Mouse (Mus musculus): ENCODE data around the gene Olfr770. TPM values are rescaled to one million over a fixed set of nuclear protein-coding genes. Genes with fewer than 3 reads are reported as not detected.
"Not testable (repeated sequence)": the region's sequence is repeated elsewhere in the genome, so short reads cannot be mapped to it uniquely, and the experiment has no call there.

Olfr770 gene
- not detected in 2 replicates for polyA plus RNA-seq (2012; rRNA removed)

DNA sequence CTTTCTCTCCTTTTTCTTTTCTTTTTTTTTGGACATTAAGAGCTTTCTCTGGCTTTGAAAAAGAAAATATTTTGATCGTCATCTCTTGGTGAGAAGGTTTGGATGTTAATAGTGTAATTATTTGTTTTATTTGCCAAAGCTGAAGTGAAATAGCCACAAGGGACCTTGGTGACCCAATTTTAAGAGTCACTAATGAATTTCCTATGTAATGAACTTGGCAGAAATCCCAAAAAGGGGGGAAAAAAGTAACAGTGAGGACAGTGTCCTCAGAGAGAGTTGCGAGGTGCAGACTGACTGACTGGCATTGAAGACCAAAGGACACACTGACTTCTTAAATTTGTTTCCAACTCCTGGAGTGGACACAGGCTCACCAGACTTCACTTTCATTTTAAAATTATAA, at the start of gene Olfr770:
Olfr770 (minus strand) TSS at position 101 of the 400 bp plus-strand sequence.
- Histone ChIP-seq H3K4me1 (ENCODE audit: control insufficient read depth, insufficient read depth, insufficient read length) (no peaks in the 10 kb centered on the region), H3K27ac (ENCODE audit: insufficient read depth, low read length) (no peak within 1 kb of the TSS), H3K36me3 (ENCODE audit: control insufficient read depth, insufficient read depth, low read length) (no peaks in the 10 kb centered on the region), H3K27me3 (ENCODE audit: control insufficient read depth, insufficient read depth, low read length) (no peaks in the 10 kb centered on the region), H3K4me3 (ENCODE audit: extremely low read depth, insufficient read depth, insufficient read length) (no peak within 1 kb of the TSS)
- WGBS: 86% methylated on average over 2 of the region's 2 CpGs
- TF ChIP-seq CTCF (IDR thresholded peaks at IDR 0.05; ENCODE audit: extremely low read depth, insufficient read depth, insufficient read length, insufficient replicate concordance) (no peak), POLR2A (IDR thresholded peaks at IDR 0.05; ENCODE audit: low read depth, low read length) (no peak)
- no peak for DNase-seq (ENCODE audit: low read depth in 1 of 2, low spot score in 2 of 2)

GRCm38 (mm10) chr10:129187319-129187718, 48.5 kb upstream of the Olfr770 start, which contains the start of gene Olfr773:
Olfr773 (minus strand) TSS chr10:129187419.
- not testable (repeated sequence) for H3K27ac ChIP-seq (ENCODE audit: insufficient read depth, low read length); H3K4me3 ChIP-seq (ENCODE audit: extremely low read depth, insufficient read depth, insufficient read length); DNase-seq (ENCODE audit: low read depth in 1 of 2, low spot score in 2 of 2); H3K27me3 ChIP-seq (ENCODE audit: control insufficient read depth, insufficient read depth, low read length); H3K4me1 ChIP-seq (ENCODE audit: control insufficient read depth, insufficient read depth, insufficient read length); H3K36me3 ChIP-seq (ENCODE audit: control insufficient read depth, insufficient read depth, low read length)

DNA sequence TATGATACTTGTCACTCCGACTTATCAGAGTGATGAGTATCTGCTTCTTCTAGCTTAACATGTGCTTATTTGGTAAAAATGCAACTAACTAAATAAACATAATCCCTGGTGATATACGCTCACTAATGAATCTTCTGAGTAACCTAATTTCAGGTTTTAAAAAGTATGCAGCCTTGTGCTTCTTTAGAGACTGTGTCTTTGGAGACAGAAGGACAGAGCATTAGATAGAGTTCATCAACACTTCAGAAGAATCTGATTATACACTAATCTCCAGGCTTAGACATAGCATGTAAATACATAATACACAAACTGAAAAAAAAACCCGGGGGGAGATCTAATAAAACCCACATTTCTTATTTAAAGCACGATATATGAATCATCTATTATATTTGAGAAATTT, 39.0 kb upstream of the Olfr770 start, which contains the start of gene Olfr772:
Olfr772 (minus strand) TSS at position 101 of the 400 bp plus-strand sequence.
- not testable (repeated sequence) for H3K4me3 ChIP-seq (ENCODE audit: extremely low read depth, insufficient read depth, insufficient read length); H3K4me1 ChIP-seq (ENCODE audit: control insufficient read depth, insufficient read depth, insufficient read length); DNase-seq (ENCODE audit: low read depth in 1 of 2, low spot score in 2 of 2); H3K36me3 ChIP-seq (ENCODE audit: control insufficient read depth, insufficient read depth, low read length); H3K27me3 ChIP-seq (ENCODE audit: control insufficient read depth, insufficient read depth, low read length); H3K27ac ChIP-seq (ENCODE audit: insufficient read depth, low read length)
- 77% methylated on average over 4 of the region's 4 CpGs for whole genome bisulfite sequencing

DNA sequence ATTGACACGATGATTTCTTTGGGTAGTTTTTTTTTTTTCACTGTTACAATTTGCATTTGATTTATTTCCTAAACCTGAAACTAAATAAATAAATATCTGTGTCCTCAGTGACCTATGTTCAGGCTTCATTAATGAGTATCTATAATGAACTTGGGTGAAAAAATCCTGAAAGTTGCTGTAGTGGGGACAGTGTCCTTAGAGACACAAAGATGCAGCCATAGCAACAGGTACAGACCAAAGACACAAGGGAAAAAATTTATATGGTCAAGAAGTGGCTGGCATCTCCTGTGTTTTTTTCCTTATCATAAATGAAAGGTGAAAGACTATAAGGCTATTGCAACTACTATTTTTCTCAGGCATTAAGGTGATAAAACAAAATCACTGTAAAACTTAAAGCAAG, 25.9 kb upstream of the Olfr770 start, which contains the start of gene Olfr771:
Olfr771 (minus strand) TSS at position 101 of the 400 bp plus-strand sequence.
- H3K4me1 ChIP-seq (ENCODE audit: control insufficient read depth, insufficient read depth, insufficient read length): no peaks in the 10 kb centered on the region
- H3K4me3 ChIP-seq (ENCODE audit: extremely low read depth, insufficient read depth, insufficient read length): no peak within 1 kb of the TSS
- TF ChIP-seq CTCF (IDR thresholded peaks at IDR 0.05; ENCODE audit: extremely low read depth, insufficient read depth, insufficient read length, insufficient replicate concordance) (no peak), POLR2A (IDR thresholded peaks at IDR 0.05; ENCODE audit: low read depth, low read length) (no peak)
- no peak for DNase-seq (ENCODE audit: low read depth in 1 of 2, low spot score in 2 of 2)
- H3K27me3 ChIP-seq (ENCODE audit: control insufficient read depth, insufficient read depth, low read length): no peaks in the 10 kb centered on the region
- 78% methylated on average over 1 of the region's 1 CpGs for WGBS
- no peak within 1 kb of the TSS for H3K27ac ChIP-seq (ENCODE audit: insufficient read depth, low read length)
- no peaks in the 10 kb centered on the region for H3K36me3 ChIP-seq (ENCODE audit: control insufficient read depth, insufficient read depth, low read length)

- no peak within 1 kb of the TSS for H3K4me3 ChIP-seq (ENCODE audit: extremely low read depth, insufficient read depth, insufficient read length)
- no peaks in the 10 kb centered on the region for H3K36me3 ChIP-seq (ENCODE audit: control insufficient read depth, insufficient read depth, low read length)
- no peaks in the 10 kb centered on the region for H3K4me1 ChIP-seq (ENCODE audit: control insufficient read depth, insufficient read depth, insufficient read length)
- no peak for DNase-seq (ENCODE audit: low read depth in 1 of 2, low spot score in 2 of 2)
- TF ChIP-seq CTCF (IDR thresholded peaks at IDR 0.05; ENCODE audit: extremely low read depth, insufficient read depth, insufficient read length, insufficient replicate concordance) (no peak), POLR2A (IDR thresholded peaks at IDR 0.05; ENCODE audit: low read depth, low read length) (no peak)
- H3K27me3 ChIP-seq (ENCODE audit: control insufficient read depth, insufficient read depth, low read length): no peaks in the 10 kb centered on the region
- H3K27ac ChIP-seq (ENCODE audit: insufficient read depth, low read length): no peak within 1 kb of the TSS
- 84% methylated on average over 2 of the region's 2 CpGs for WGBS
These were observed 21.0 kb downstream of the Olfr770 start, which contains the start of gene Olfr769 for GRCm38 (mm10) chr10:129117761-129118160. Olfr769 (minus strand) TSS chr10:129117861.

GRCm38 (mm10) chr10:129115146-129115545, 23.7 kb downstream of the Olfr770 start:
- Histone ChIP-seq H3K27ac (ENCODE audit: insufficient read depth, low read length) (no peak overlapping the region), H3K4me1 (ENCODE audit: control insufficient read depth, insufficient read depth, insufficient read length) (no peaks in the 10 kb centered on the region), H3K4me3 (ENCODE audit: extremely low read depth, insufficient read depth, insufficient read length) (no peak overlapping the region), H3K36me3 (ENCODE audit: control insufficient read depth, insufficient read depth, low read length) (no peaks in the 10 kb centered on the region), H3K27me3 (ENCODE audit: control insufficient read depth, insufficient read depth, low read length) (no peaks in the 10 kb centered on the region)
- TF ChIP-seq POLR2A (IDR thresholded peaks at IDR 0.05; ENCODE audit: low read depth, low read length): no peak
- TF ChIP-seq CTCF (IDR thresholded peaks at IDR 0.05; ENCODE audit: extremely low read depth, insufficient read depth, insufficient read length, insufficient replicate concordance): no peak
- WGBS: 93% methylated on average over 3 of the region's 3 CpGs
- no peak for DNase-seq (ENCODE audit: low read depth in 1 of 2, low spot score in 2 of 2)

DNA sequence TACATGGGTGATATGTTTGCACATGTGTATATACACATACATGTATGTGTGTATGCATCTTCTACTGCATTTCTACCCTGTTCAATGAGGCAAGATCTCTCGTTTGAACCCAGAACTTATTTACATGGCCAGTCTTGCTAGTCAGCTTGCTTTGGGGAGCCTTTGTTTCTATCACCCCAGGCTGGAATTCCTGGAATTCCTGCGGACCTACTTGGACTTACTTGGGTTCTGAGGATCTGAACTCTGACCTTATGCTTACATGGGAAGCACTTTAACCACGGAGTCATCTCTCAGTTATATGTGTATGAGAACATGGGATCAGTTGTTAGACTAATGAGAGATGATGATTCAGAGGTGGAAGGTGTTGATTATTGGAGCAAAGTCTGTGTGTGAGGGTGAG, 37.6 kb downstream of the Olfr770 start:
- TF ChIP-seq CTCF (IDR thresholded peaks at IDR 0.05; ENCODE audit: extremely low read depth, insufficient read depth, insufficient read length, insufficient replicate concordance) (no peak), POLR2A (IDR thresholded peaks at IDR 0.05; ENCODE audit: low read depth, low read length) (no peak)

More for the DNA sequence above, 37.6 kb downstream of the Olfr770 start:
- no peak for DNase-seq (ENCODE audit: low read depth in 1 of 2, low spot score in 2 of 2)
- no peak overlapping the region for H3K4me3 ChIP-seq (ENCODE audit: extremely low read depth, insufficient read depth, insufficient read length)
- H3K36me3 ChIP-seq (ENCODE audit: control insufficient read depth, insufficient read depth, low read length): no peaks in the 10 kb centered on the region
- 56% methylated on average over 3 of the region's 3 CpGs for WGBS
- H3K27me3 ChIP-seq (ENCODE audit: control insufficient read depth, insufficient read depth, low read length): no peaks in the 10 kb centered on the region
- H3K4me1 ChIP-seq (ENCODE audit: control insufficient read depth, insufficient read depth, insufficient read length): no peaks in the 10 kb centered on the region
- H3K27ac ChIP-seq (ENCODE audit: insufficient read depth, low read length): no peak overlapping the region
